Comparison of ENCODE assay signal across 28 mouse cellular contexts in the genomic region with DNA sequence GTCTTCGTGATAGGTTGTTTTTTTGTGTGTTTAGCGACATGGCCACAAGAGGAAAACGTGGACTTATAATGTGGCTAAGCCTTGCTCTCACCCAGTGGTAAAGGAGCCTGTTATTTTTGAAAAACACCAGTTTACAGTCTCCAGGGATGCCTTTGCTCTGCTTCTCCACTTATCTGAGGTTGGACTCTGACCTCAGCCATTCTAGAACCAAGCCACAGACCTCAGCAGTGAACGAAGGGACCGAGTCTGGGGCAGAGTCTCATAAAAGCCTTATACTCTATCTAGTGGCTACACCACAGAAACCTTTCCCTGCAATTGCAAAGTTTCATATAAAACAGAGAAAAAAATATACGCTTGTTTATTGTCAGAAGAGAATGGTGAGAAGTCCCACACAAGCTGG.
DNase-seq lines count a peak whose midpoint lies in the region; ATAC-seq lines count a peak whose summit lies in the region.
"Had no signal": no experiment of that assay in that cellular context is flagged by ENCODE, and none has a peak within 500 bp of the region (broad histone marks: within the 10 kb centered on the region; RNA-seq: fewer than 3 reads in every experiment).

No protein-coding gene starts in this region.

- DNase-seq in heart, adult 11 months, result peak; percentile 74
- DNase-seq in kidney, adult 9 months, result peak; percentile 27
- no peak for DNase-seq in kidney, postnatal 25 days
- DNase-seq in layer of hippocampus, postnatal 36 days, result no peak
- DNase-seq: adrenal gland, adult 2 months; adrenal gland, postnatal 14 days; B cell, adult 2 months; cerebellum, adult 11 months; cerebellum, adult 2 months; cerebellum, adult 9-11 months; cerebellum, postnatal 25 days; forebrain, postnatal 0 days; gastrocnemius, adult 2 months; gastrocnemius, postnatal 14 days; heart, adult 18-20 months; heart, postnatal 14 days; heart, postnatal 4 days had no signal

- H3K27me3 ChIP-seq in heart, embryonic 11.5 days (ENCODE audit: control insufficient read depth, insufficient read depth, low read length), result no peaks in the 10 kb centered on the region
- no peaks in the 10 kb centered on the region for H3K27me3 ChIP-seq in embryonic facial prominence, embryonic 15.5 days
- H3K27me3 ChIP-seq: CH12.LX; embryonic facial prominence, embryonic 13.5 days; heart, embryonic 13.5 days; Patski had no signal

- no peak for ATAC-seq in heart, embryonic 11.5 days (replicated peaks; ENCODE audit: insufficient number of reproducible peaks, low FRiP score, low TSS enrichment)
- ATAC-seq in embryonic facial prominence, embryonic 15.5 days (ENCODE audit: insufficient number of reproducible peaks, low FRiP score, low TSS enrichment, low read depth), result peak; percentile 65; the same call in 1 of the 2 replicates
- ATAC-seq: forebrain, embryonic 14.5 days; forebrain, postnatal 0 days; hindbrain, postnatal 0 days; inflammation-experienced regulatory T-cells, adult 6 months; Patski had no signal

- no peaks in the 10 kb centered on the region for H3K36me3 ChIP-seq in heart, embryonic 11.5 days (ENCODE audit: control insufficient read depth, insufficient read depth, low read length)
- no peaks in the 10 kb centered on the region for H3K36me3 ChIP-seq in embryonic facial prominence, embryonic 15.5 days
- H3K36me3 ChIP-seq: embryonic facial prominence, embryonic 13.5 days had no signal

- H3K4me3 ChIP-seq in heart, embryonic 11.5 days (ENCODE audit: low read depth, low read length), result no peak overlapping the region
- H3K4me3 ChIP-seq in embryonic facial prominence, embryonic 15.5 days (replicated peaks), result no peak overlapping the region
- H3K4me3 ChIP-seq: embryonic facial prominence, embryonic 13.5 days; gastrocnemius, adult 2 months; heart, embryonic 13.5 days had no signal

- no peak overlapping the region for H3K4me2 ChIP-seq in heart, embryonic 11.5 days
- no peak overlapping the region for H3K4me2 ChIP-seq in embryonic facial prominence, embryonic 15.5 days (replicated peaks)
- H3K4me2 ChIP-seq: embryonic facial prominence, embryonic 13.5 days; heart, embryonic 13.5 days; hindbrain, embryonic 14.5 days had no signal

- no peak overlapping the region for H3K9ac ChIP-seq in heart, embryonic 11.5 days (ENCODE audit: low read depth, low read length)
- no peak overlapping the region for H3K9ac ChIP-seq in embryonic facial prominence, embryonic 15.5 days
- H3K9ac ChIP-seq: embryonic facial prominence, embryonic 13.5 days; forebrain, postnatal 0 days; heart, embryonic 13.5 days; hindbrain, embryonic 14.5 days had no signal

- no peaks in the 10 kb centered on the region for H3K4me1 ChIP-seq in heart, embryonic 11.5 days (ENCODE audit: control insufficient read depth, insufficient read depth, low read length)
- H3K4me1 ChIP-seq in embryonic facial prominence, embryonic 15.5 days, result no peaks in the 10 kb centered on the region
- H3K4me1 ChIP-seq: heart, embryonic 13.5 days had no signal

- no peaks in the 10 kb centered on the region for H3K9me3 ChIP-seq in heart, embryonic 11.5 days (replicated peaks; ENCODE audit: control insufficient read depth, low read length)
- no peaks in the 10 kb centered on the region for H3K9me3 ChIP-seq in embryonic facial prominence, embryonic 15.5 days (replicated peaks)
- H3K9me3 ChIP-seq: G1E; heart, embryonic 13.5 days had no signal

- no peak overlapping the region for H3K27ac ChIP-seq in heart, embryonic 11.5 days (ENCODE audit: low read depth, low read length)
- H3K27ac ChIP-seq in embryonic facial prominence, embryonic 15.5 days (replicated peaks), result no peak overlapping the region
- H3K27ac ChIP-seq: embryonic facial prominence, embryonic 13.5 days; gastrocnemius, adult 2 months; heart, embryonic 13.5 days; hindbrain, embryonic 14.5 days; hindbrain, postnatal 0 days had no signal

- 81% methylated on average over 6 of the region's 6 CpGs for WGBS in heart, embryonic 11.5 days (ENCODE audit: insufficient replicate concordance)
- 78% methylated on average over 6 of the region's 6 CpGs for WGBS in embryonic facial prominence, embryonic 15.5 days

Comparison
In these comparisons a context has a peak if more than half of its experiments do, and no peak if none do; other contexts are left out.
1. DNase-seq: peak in heart, adult 11 months (single experiment) and kidney, adult 9 months (single experiment); none in kidney, postnatal 25 days (0 of 2) and layer of hippocampus, postnatal 36 days (0 of 2).